Mouse (Mus musculus): ENCODE data around the gene Olfr411.

The Olfr411 gene

DNA sequence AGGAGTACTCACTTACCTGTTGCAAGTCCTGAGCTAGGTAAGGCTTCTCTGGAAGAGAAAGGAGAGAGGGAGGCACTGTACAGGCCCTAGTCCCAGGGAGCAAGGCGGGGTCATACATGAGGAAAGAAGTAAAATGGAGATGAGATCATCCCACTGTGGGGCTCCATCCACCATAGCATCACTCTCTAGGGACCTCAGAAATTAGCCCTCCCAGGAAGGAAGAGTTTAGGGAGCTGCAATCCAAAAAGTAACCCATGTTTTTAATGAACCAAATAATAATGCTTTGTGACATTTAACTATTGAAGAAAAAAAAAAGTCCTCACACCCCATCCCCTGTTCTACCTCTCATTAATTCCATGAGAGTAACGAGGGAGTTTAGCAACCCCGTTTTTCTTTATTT, at the start of gene Olfr411:
Gene Olfr411, minus strand, starts transcription at position 101 of the 400 bp plus-strand sequence.
- DNase-seq (ENCODE audit: low spot score in 2 of 2) = no peak

DNA sequence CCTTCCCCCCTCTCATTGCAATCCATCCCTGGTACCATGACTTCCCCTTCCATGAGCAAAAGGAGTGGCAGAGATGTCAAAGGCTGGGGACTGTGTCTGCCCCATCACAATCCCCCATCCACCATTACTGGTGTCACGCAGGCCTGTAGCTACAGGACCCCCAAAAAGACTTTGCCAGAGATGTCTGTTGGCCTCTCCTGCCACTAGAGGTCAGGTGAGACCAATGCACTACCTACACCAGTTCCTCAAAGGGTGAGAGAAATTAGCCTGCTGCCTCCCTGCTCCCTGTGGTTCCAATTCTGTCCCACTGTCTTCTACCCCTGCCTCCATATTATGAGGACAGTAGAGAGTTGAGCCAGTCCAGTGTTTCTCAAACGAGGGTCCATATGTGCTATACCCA, 49.7 kb upstream of the Olfr411 start:
- DNase-seq (ENCODE audit: low spot score in 2 of 2) = no peak

DNA sequence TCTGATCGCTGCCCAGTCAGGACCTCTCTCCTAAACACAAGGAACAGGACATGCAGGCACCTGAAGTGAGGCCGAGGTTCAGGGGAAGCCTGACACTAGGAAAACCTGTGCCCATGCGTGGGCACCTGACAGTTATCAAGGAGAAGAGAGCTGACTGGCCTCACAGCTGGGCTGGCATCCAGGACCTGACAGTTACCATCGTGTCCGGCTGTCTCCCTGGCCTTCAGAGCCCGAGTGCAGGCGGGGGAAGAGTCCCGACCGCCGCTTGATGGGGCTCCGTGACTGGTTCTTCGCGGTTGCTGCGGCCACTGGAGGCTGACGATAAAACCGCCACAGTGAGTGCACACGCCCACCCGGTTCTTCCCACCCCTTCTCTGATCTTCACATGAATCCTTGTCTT, 43.1 kb upstream of the Olfr411 start:
- no peak for DNase-seq (ENCODE audit: low spot score in 2 of 2)

- peak; percentile 64 to 65 for DNase-seq (ENCODE audit: low spot score in 2 of 2)
Measured at GRCm38 (mm10) chr11:74393489-74393888, 41.0 kb upstream of the Olfr411 start.

DNA sequence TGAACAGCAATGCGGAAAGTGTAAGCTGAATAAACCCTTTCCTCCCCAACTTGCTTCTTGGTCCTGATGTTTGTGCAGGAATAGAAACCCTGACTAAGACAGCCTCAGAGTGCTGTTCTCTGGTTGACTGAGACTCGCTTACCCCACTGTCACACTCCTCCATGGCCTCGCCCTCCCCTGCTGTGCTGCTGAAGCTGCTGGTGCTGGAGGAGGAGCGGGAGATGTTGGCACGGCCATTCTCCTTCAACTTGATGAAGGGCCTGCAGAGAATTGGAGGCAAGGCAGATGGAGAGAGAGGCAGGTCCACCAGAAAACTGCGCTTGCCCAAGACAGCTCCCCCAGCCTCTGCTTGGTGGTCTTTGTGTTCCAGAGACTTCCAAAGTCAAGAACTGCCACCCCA, 40.5 kb upstream of the Olfr411 start:
- no peak for DNase-seq (ENCODE audit: low spot score in 2 of 2)

DNA sequence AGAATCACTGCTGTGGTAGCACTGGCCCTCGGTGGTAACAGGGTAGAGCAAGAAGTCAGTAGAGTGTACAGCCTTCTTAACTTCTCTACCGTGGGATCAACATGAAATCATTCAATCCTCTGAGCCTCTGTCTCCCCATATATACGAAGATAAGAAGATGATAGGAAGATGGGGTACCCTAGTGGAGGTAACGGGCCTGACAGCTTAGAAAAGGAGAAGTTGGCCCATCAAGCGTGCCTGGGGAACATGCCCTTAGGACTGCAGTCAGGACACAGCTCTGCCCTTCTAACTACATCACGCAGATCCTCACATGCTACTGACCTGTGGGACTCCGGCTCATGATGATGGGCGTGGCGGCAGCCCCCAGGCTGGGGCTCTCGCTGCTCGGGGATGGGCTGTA, 39.4 kb upstream of the Olfr411 start:
- DNase-seq (ENCODE audit: low spot score in 2 of 2) = no peak

- DNase-seq (ENCODE audit: low spot score in 2 of 2) = no peak
Measured at GRCm38 (mm10) chr11:74387203-74387602, 34.8 kb upstream of the Olfr411 start.

DNA sequence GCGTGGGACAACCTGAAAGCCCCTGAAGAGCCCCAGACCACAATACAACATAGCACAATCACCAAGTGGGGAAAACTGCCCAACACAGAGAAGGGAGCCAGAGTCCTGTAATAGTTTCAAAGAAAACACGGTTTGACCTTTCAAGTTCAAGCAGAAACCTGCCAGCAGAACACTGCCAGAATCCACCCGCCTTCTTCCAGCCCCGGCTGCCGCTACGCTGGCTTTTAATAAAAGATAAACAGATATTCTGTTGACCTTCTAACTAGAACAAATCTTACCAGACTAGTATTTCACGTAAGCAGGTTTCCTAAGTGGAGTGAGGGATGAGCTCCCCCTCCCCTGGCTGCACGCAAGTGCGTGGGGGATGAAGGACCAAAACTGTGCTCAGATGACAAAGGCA, 33.2 kb upstream of the Olfr411 start:
- no peak for DNase-seq (ENCODE audit: low spot score in 2 of 2)

DNA sequence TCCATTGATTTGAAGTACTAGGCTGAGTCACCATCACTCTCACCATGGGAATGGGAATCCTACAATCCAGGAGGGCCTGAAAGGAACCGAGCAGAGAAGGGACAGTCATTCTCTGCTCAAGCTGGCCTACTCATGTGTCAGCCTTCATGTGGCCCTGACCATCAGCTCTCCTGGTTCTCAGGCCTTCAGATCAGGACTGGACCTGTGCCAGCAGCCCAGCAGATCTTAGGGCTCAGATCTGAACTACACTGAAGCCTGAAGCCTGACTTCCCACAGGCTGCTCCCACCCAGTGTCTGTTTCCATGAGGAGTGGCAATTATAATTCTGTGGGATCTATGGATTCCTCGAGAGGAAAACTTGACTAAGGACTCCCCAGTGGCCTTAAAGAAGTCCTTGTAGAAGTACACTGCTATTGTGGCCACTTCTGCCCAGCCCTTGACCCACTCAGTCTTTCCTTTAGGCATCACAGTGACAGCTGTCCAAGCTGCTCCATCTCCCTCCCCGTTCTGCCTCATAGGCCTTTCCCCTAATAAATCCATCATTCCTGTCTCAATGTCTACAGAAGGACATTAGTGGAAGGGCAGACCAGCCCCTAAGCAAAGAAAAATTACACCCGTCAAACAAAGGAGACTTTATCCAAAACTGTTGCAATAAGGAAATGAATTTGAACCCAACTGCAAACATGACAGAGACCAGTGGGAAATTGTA, 26.9 kb upstream of the Olfr411 start:
- no peak for DNase-seq (ENCODE audit: low spot score in 2 of 2)

- DNase-seq (ENCODE audit: low spot score in 2 of 2) = peak; percentile 87 to 89
Measured at GRCm38 (mm10) chr11:74376847-74377246, 24.4 kb upstream of the Olfr411 start.

GRCm38 (mm10) chr11:74371393-74372100, 19.1 kb upstream of the Olfr411 start:
- DNase-seq (ENCODE audit: low spot score in 2 of 2) = peak; percentile 82 to 87

DNA sequence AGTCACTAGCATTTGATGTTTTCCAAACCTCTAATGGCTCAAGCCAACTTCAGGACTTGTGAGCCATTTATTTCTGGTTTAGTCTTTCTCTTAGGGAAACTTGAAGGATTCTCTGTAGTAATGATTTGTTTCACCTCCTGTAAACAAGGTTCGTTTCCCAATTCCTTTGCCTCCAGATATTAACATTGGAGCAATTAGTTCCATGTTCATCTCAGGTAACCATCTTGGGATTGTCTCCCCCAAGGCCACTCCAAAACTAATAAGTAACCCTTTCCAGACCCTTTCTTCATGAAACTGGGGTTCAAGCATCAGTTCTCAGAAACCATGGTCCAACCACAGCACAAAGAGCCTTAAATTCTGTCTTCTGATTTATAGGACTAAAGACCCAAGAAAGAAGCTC, 9.3 kb upstream of the Olfr411 start, which contains the start of gene Olfr412:
Gene Olfr412, plus strand, starts transcription at position 301 of the 400 bp plus-strand sequence.
- DNase-seq (ENCODE audit: low spot score in 2 of 2) = no peak

GRCm38 (mm10) chr11:74337931-74338330, 14.5 kb downstream of the Olfr411 start, which contains the start of gene Olfr410:
Gene Olfr410 (minus strand): TSS chr11:74338031.
- no peak for DNase-seq (ENCODE audit: low spot score in 2 of 2)

- no peak for DNase-seq (ENCODE audit: low spot score in 2 of 2)
Measured at GRCm38 (mm10) chr11:74328781-74329180, 23.7 kb downstream of the Olfr411 start.

GRCm38 (mm10) chr11:74326044-74326443, 26.4 kb downstream of the Olfr411 start:
- DNase-seq (ENCODE audit: low spot score in 2 of 2) = no peak

Measured in right cerebral cortex, postnatal 10 days (tissue).